Mouse (Mus musculus): ENCODE measurements around the gene Vps52.
A peak's percentile ranks its signal among the peaks of the same experiment; 100 is the strongest.

Gene Vps52

GRCm38 (mm10) chr17:33920282-33921097 lies 35.1 kb upstream of the Vps52 start:
- peak; percentile 82 for DNase-seq

- DNase-seq = no peak
These were observed 34.3 kb upstream of the Vps52 start for GRCm38 (mm10) chr17:33921361-33921760.

- no peak for DNase-seq
These were observed 30.9 kb upstream of the Vps52 start for GRCm38 (mm10) chr17:33924577-33925283.

GRCm38 (mm10) chr17:33925406-33926116 lies 30.1 kb upstream of the Vps52 start:
- no peak for DNase-seq

- no peak for DNase-seq
These were observed 29.2 kb upstream of the Vps52 start for GRCm38 (mm10) chr17:33926207-33926932.

- DNase-seq = no peak
These were observed 27.2 kb upstream of the Vps52 start for GRCm38 (mm10) chr17:33928251-33928947.

GRCm38 (mm10) chr17:33929371-33930279 lies 26.0 kb upstream of the Vps52 start, which contains the start of gene Rgl2:
Rgl2 (plus strand) TSS chr17:33929543.
- DNase-seq = peak; percentile 94

- peak; percentile 74 for DNase-seq
These were observed 25.1 kb upstream of the Vps52 start for GRCm38 (mm10) chr17:33930280-33931158.

GRCm38 (mm10) chr17:33931159-33931866 lies 24.3 kb upstream of the Vps52 start:
- DNase-seq = no peak

- no peak for DNase-seq
These were observed 23.7 kb upstream of the Vps52 start for GRCm38 (mm10) chr17:33931947-33932346.

GRCm38 (mm10) chr17:33932448-33932847 lies 23.2 kb upstream of the Vps52 start:
- DNase-seq = no peak

- no peak for DNase-seq
These were observed 22.6 kb upstream of the Vps52 start for GRCm38 (mm10) chr17:33932970-33933369.

- no peak for DNase-seq
These were observed 20.1 kb upstream of the Vps52 start for GRCm38 (mm10) chr17:33935422-33936055.

GRCm38 (mm10) chr17:33936993-33937392 lies 18.6 kb upstream of the Vps52 start:
- DNase-seq = no peak

- no peak for DNase-seq
These were observed 16.8 kb upstream of the Vps52 start for GRCm38 (mm10) chr17:33938783-33939182.

GRCm38 (mm10) chr17:33940206-33940805 lies 15.3 kb upstream of the Vps52 start, which contains the start of the genes Pfdn6 and Wdr46:
Pfdn6 (minus strand) TSS chr17:33940343.
Wdr46 (plus strand) TSS chr17:33940660.
- DNase-seq = peak; percentile 90

- DNase-seq = no peak
These were observed 14.6 kb upstream of the Vps52 start for GRCm38 (mm10) chr17:33940981-33941380.

- no peak for DNase-seq
These were observed 14.2 kb upstream of the Vps52 start for GRCm38 (mm10) chr17:33941381-33941780.
